Mouse (Mus musculus) cerebellum, adult 2 months (tissue): ENCODE measurements at regions not wholly inside any gene's neighbourhood (a gene's known extent, or its start where the extent isn't known, plus 50 kb on each side); places are given as distances from the start of the nearest gene placed in this dataset.

Source experiments
- CTCF ChIP-seq: fragments of 200-500 bp; IDR thresholded peaks from 2 replicates; pipeline ENCODE4 v1.5.1; 2011; ENCODE audit warnings: low read depth, mild to moderate bottlenecking, control low read depth, low read length, moderate library complexity, borderline replicate concordance; ENCODE audit not compliant: insufficient read depth
- POLR2A ChIP-seq: fragments of 200-500 bp; IDR thresholded peaks from 2 replicates; pipeline ENCODE4 v1.6.1; 2011; ENCODE audit warnings: low read length, control low read depth, borderline replicate concordance; ENCODE audit not compliant: insufficient read depth

- no peak for TF ChIP-seq POLR2A
- no peak for TF ChIP-seq CTCF
Observed at GRCm38 (mm10) chr10:17656305-17656704, 66.7 kb upstream of the Cited2 start.
